Mouse (Mus musculus) MEL (cell line): ENCODE measurements around the gene Tmem175.
A peak's percentile ranks its signal among the peaks of the same experiment; 100 is the strongest.

Experiments
- CHD1 ChIP-seq: IDR thresholded peaks from 2 replicates; pipeline ENCODE4 v1.6.1; 2012; ENCODE audit warnings: low read depth, mild to moderate bottlenecking, inconsistent platforms, low read length, improper control_type of control experiment
- CTCF ChIP-seq, 3 experiments: IDR thresholded peaks in 2 of 3; conservative IDR thresholded peaks in 1 of 3; 2 replicates each; pipeline ENCODE4 v1.5.1; 2011 to 2012; ENCODE audit warnings: low read length in 3 of 3, low read depth in 2 of 3, mild to moderate bottlenecking in 2 of 3, improper control_type of control experiment in 1 of 3, inconsistent platforms in 1 of 3, mixed read lengths in 1 of 3, moderate library complexity in 1 of 3; ENCODE audit not compliant: control insufficient read depth in 1 of 3, insufficient read depth in 1 of 3, poor library complexity in 1 of 3, severe bottlenecking in 1 of 3
- EP300 ChIP-seq, 2 experiments: IDR thresholded peaks; 2 replicates each; pipeline ENCODE4 v1.6.1; 2011; ENCODE audit warnings: improper control_type of control experiment in 2 of 2, low read length in 2 of 2, low read depth in 1 of 2, mild to moderate bottlenecking in 1 of 2
- MAFK ChIP-seq: IDR thresholded peaks from 2 replicates; pipeline ENCODE4 v1.6.1; 2011; ENCODE audit warnings: low read depth, mild to moderate bottlenecking, low read length, improper control_type of control experiment, borderline replicate concordance
- POLR2A ChIP-seq, 2 experiments: IDR thresholded peaks; 2 replicates each; pipeline ENCODE4 v1.6.1; 2011 to 2012; ENCODE audit warnings: low read length in 2 of 2, mild to moderate bottlenecking in 2 of 2, control low read depth in 1 of 2, improper control_type of control experiment in 1 of 2, low read depth in 1 of 2, moderate library complexity in 1 of 2; ENCODE audit not compliant: control insufficient read depth in 1 of 2, insufficient read depth in 1 of 2, poor library complexity in 1 of 2
- RCOR1 ChIP-seq: IDR thresholded peaks from 2 replicates; pipeline ENCODE4 v1.6.1; 2012; ENCODE audit warnings: low read depth, mild to moderate bottlenecking, inconsistent platforms, low read length, improper control_type of control experiment
- SMC3 ChIP-seq: IDR thresholded peaks from 2 replicates; pipeline ENCODE4 v1.6.1; 2011; ENCODE audit warnings: low read depth, low read length, improper control_type of control experiment
- ZC3H11A ChIP-seq: IDR thresholded peaks from 2 replicates; pipeline ENCODE4 v1.6.1; 2012; ENCODE audit warnings: low read depth, mild to moderate bottlenecking, inconsistent platforms, low read length, improper control_type of control experiment
- ZKSCAN1 ChIP-seq: IDR thresholded peaks from 2 replicates; pipeline ENCODE4 v1.6.1; 2012; ENCODE audit warnings: low read depth, mild to moderate bottlenecking, inconsistent platforms, low read length, improper control_type of control experiment, moderate library complexity
- ZNF384 ChIP-seq: IDR thresholded peaks from 2 replicates; pipeline ENCODE4 v1.6.1; 2012; ENCODE audit warnings: low read depth, mild to moderate bottlenecking, inconsistent platforms, low read length, improper control_type of control experiment

- TF ChIP-seq POLR2A (IDR thresholded peaks at IDR 0.05; ENCODE audit: control insufficient read depth in 1 of 2, insufficient read depth in 1 of 2, low read depth in 1 of 2, low read length in 2 of 2, poor library complexity in 1 of 2), result peak; percentile 77 to 86
- TF ChIP-seq ZC3H11A, result no peak
- no peak for TF ChIP-seq CTCF (IDR thresholded peaks at IDR 0.05 in 2 of 3, conservative IDR thresholded peaks at IDR 0.05 in 1 of 3; ENCODE audit: control insufficient read depth in 1 of 3, insufficient read depth in 1 of 3, low read depth in 2 of 3, low read length in 3 of 3, poor library complexity in 1 of 3, severe bottlenecking in 1 of 3)
- TF ChIP-seq MAFK, result no peak
- no peak for TF ChIP-seq CHD1
- 0 out of 2 replicates have a peak, but pooled peaks have one; percentile 28 for TF ChIP-seq ZKSCAN1
- TF ChIP-seq ZNF384, result no peak
- no peak for TF ChIP-seq SMC3
- no peak for TF ChIP-seq EP300 (IDR thresholded peaks at IDR 0.05; ENCODE audit: low read depth in 1 of 2, low read length in 2 of 2)
- no peak for TF ChIP-seq RCOR1
Measured at GRCm38 (mm10) chr5:108660632-108661268, 31.2 kb downstream of the Tmem175 start.
